Mouse (Mus musculus): Measurements from ENCODE around the gene Gsto1.

GRCm38 (mm10) chr19:47821494-47821872 lies 33.3 kb upstream of the Gsto1 start:
- TF ChIP-seq CTCF (IDR thresholded peaks at IDR 0.05; ENCODE audit: low read depth, low read length) = no peak
- TF ChIP-seq POLR2A (IDR thresholded peaks at IDR 0.05; ENCODE audit: extremely low read depth, insufficient read depth, low read length) = no peak

All from liver, adult 2 months (tissue).